Mouse (Mus musculus): Measurements from ENCODE around the gene Sh3pxd2b.

Sh3pxd2b gene

GRCm38 (mm10) chr11:32340476-32341473 is 6.8 kb upstream of the Sh3pxd2b start:
- DNase-seq (ENCODE audit: low read depth, low spot score), result peak; percentile 38

GRCm38 (mm10) chr11:32342770-32343191 is 4.8 kb upstream of the Sh3pxd2b start:
- peak; percentile 19 for DNase-seq (ENCODE audit: low read depth, low spot score)

GRCm38 (mm10) chr11:32343350-32343749 is 4.3 kb upstream of the Sh3pxd2b start:
- DNase-seq (ENCODE audit: low read depth, low spot score), result no peak

GRCm38 (mm10) chr11:32345504-32346297 is 1.9 kb upstream of the Sh3pxd2b start:
- no peak for DNase-seq (ENCODE audit: low read depth, low spot score)

DNA sequence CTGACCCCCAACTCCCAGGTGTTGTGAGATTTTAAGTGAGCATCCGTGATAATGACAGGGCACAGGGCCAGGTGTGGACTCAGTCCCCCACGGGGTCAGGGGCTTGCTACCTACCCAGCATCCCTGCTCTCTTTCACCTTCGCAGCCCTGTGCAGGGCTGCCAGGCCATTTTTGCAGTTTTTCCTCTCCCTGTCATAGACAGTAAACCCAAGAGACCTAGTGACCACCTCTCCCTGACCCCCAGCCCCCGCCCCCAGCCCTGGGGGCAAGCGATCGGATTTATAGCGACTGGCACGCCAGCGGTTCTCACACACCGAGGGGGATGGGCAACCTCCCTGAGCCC is 385 bp upstream of the Sh3pxd2b start:
- DNase-seq (ENCODE audit: low read depth, low spot score), result no peak

- DNase-seq (ENCODE audit: low read depth, low spot score), result no peak
Measured at GRCm38 (mm10) chr11:32348433-32349283, 1.0 kb downstream of the Sh3pxd2b start.

GRCm38 (mm10) chr11:32349284-32349953 is 1.8 kb downstream of the Sh3pxd2b start:
- DNase-seq (ENCODE audit: low read depth, low spot score), result no peak

GRCm38 (mm10) chr11:32352946-32353345 is 5.3 kb downstream of the Sh3pxd2b start:
- no peak for DNase-seq (ENCODE audit: low read depth, low spot score)

GRCm38 (mm10) chr11:32355377-32355776 is 7.8 kb downstream of the Sh3pxd2b start:
- no peak for DNase-seq (ENCODE audit: low read depth, low spot score)

DNA sequence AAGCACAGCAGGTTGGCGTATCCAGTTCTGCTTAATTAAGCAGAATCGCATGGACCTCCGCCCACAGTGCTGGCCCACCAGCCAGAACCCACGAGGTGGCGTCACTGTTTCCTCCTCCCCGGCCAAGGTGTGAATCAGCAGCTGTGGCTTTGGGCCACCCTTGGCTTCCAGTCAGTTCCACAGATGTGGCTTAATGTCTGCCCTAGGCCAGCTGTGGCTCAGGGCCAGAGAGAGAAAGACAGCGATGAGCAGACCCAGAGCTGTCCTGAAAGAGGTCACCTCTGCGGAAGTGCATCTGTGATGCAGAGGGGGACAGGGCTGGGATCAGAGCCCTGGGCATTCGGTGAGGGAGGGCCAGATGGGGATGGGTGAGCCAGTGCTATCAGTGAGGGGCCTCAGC is 10.1 kb downstream of the Sh3pxd2b start:
- no peak for DNase-seq (ENCODE audit: low read depth, low spot score)

GRCm38 (mm10) chr11:32358399-32358798 is 10.8 kb downstream of the Sh3pxd2b start:
- no peak for DNase-seq (ENCODE audit: low read depth, low spot score)

DNA sequence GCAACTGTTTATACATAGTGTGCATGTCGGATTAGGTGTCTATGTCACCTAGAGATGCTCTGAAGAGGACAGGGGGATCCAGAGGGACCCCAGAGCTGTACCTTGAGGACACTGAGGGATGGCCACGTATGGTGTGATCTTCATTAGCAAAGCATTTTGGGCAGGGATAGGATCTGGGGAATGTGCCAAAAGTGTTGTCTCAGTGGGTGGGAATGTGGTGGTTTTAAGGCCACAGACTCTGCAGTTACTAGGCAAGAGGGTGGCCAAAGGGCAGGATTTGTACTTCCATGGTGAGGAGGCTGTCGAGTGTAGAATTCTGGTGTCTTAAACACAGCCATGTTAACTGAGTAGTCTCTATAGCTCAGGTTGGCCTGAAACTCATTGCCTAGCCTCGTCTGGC is 11.9 kb downstream of the Sh3pxd2b start:
- DNase-seq (ENCODE audit: low read depth, low spot score), result no peak

DNA sequence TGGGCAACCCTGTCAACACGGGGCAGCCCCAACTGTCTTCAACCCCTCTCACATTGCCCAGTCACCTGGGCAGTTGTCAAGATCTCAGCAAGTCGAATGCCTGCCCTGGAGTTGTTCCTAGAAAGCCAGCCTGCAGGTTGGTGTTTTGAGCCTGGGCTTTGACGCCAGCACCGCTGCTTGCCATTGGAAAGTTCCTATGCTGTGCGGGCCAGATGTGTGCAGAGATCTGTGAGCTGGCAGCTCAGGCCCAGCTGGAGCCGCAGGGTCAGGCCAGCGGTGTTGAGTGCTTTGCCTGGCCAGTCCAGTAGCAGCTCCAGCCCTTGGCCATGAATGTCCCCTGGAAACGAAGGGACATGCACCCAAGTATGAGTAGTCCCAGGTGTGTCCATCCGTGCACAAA is 14.2 kb downstream of the Sh3pxd2b start:
- no peak for DNase-seq (ENCODE audit: low read depth, low spot score)

GRCm38 (mm10) chr11:32363188-32363587 is 15.6 kb downstream of the Sh3pxd2b start:
- DNase-seq (ENCODE audit: low read depth, low spot score), result no peak

- DNase-seq (ENCODE audit: low read depth, low spot score), result no peak
Measured at GRCm38 (mm10) chr11:32363610-32364220, 16.1 kb downstream of the Sh3pxd2b start.

GRCm38 (mm10) chr11:32364375-32364774 is 16.8 kb downstream of the Sh3pxd2b start:
- DNase-seq (ENCODE audit: low read depth, low spot score), result no peak

DNA sequence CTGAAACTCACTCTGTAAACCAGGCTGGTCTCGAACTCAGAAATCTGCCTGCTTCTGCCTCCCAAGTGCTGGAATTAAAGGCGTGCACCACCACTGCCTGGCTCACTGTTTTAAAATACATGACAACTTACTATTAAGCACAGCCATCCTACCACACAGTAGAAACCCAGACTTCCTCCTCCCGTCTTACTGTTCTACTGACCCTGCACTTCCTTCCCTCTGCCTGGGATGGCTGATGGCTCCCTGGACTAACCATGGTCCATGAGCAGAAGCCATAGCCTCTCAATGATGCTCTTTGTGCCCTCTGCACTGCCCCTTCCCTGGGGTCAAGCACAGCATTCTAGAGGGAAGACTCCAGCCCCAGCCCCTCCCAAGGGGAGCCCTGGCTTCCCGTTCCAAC is 17.9 kb downstream of the Sh3pxd2b start:
- no peak for DNase-seq (ENCODE audit: low read depth, low spot score)

- DNase-seq (ENCODE audit: low read depth, low spot score), result no peak
Measured at GRCm38 (mm10) chr11:32367056-32367455, 19.4 kb downstream of the Sh3pxd2b start.

GRCm38 (mm10) chr11:32368986-32369385 is 21.4 kb downstream of the Sh3pxd2b start:
- DNase-seq (ENCODE audit: low read depth, low spot score), result no peak

DNA sequence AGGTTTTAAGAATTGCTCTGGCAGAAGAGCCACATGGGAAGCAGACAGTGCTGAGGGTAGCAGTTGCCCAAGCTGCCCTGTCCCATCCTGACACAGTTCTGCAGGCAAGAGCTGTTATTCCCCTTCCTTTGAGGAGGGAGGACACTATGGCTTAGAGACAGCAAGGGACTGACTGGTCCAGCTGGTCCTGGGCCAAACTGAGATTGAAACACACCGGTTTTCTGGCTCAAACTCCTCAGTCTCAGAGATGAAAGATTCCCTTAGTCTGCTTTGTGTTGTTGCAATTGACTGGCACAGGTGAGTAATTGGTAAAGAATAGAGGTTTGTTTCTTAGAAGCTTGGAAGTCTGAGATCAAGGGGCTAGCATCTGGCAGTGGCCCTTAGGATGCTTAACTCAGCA is 23.3 kb downstream of the Sh3pxd2b start:
- no peak for DNase-seq (ENCODE audit: low read depth, low spot score)

Measured in c-Kit-negative CD71-positive TER-119-positive erythroid progenitor cells, embryonic 14.5 days (primary cell).